Mouse (Mus musculus) CH12.LX (cell line): ENCODE measurements around the gene Tmem192. TPM values are rescaled to one million over a fixed set of nuclear protein-coding genes. Genes with fewer than 3 reads are reported as not detected.

ENCODE experiments used
- DNase-seq: peaks from one replicate; pipeline ENCODE4 v3.0.0-alpha.2; 2013; ENCODE audit errors: extremely low read depth
- H3K27ac ChIP-seq: 2 replicates; pipeline ENCODE4 v1.5.1; 2012; ENCODE audit warnings: low read depth, mild to moderate bottlenecking, control low read depth, moderate library complexity; ENCODE audit not compliant: insufficient read depth
- H3K27me3 ChIP-seq: replicated peaks from 2 replicates; pipeline ENCODE3; 2012; ENCODE audit warnings: inconsistent platforms
- H3K36me3 ChIP-seq, 2 experiments: replicated peaks in 1 of 2; 2 replicates each; pipeline versions ENCODE3 to v1.6.1; 2012; ENCODE audit warnings: inconsistent platforms in 1 of 2, low read length in 1 of 2, mild to moderate bottlenecking in 1 of 2, mixed read lengths in 1 of 2, moderate library complexity in 1 of 2; ENCODE audit not compliant: control insufficient read depth in 1 of 2, insufficient read depth in 1 of 2
- H3K4me1 ChIP-seq, 2 experiments: 2 replicates each; pipeline ENCODE4 v1.6.1; 2012; ENCODE audit warnings: inconsistent platforms in 1 of 2, moderate library complexity in 1 of 2; ENCODE audit not compliant: insufficient read depth in 2 of 2, control insufficient read depth in 1 of 2
- H3K4me2 ChIP-seq: 2 replicates; pipeline ENCODE4 v1.6.1; 2012; ENCODE audit warnings: low read depth, mild to moderate bottlenecking, control low read depth; ENCODE audit not compliant: poor library complexity, insufficient read depth, severe bottlenecking
- H3K4me3 ChIP-seq, 3 experiments: fragments of 150-350 bp in 1 of 3; sonication (generic) in 1 of 3; replicated peaks in 1 of 3; 2 replicates each; pipeline versions ENCODE3 to v1.5.1; 2011 to 2012; ENCODE audit warnings: low read depth in 2 of 3, low read length in 2 of 3, mild to moderate bottlenecking in 2 of 3, moderate library complexity in 2 of 3, control low read depth in 1 of 3, improper control_type of control experiment in 1 of 3, inconsistent platforms in 1 of 3, mixed read lengths in 1 of 3; ENCODE audit not compliant: poor library complexity in 1 of 3
- H3K79me2 ChIP-seq: replicated peaks from 2 replicates; pipeline ENCODE4 v1.6.1; 2012; ENCODE audit warnings: mild to moderate bottlenecking, moderate library complexity; ENCODE audit not compliant: control insufficient read depth, poor library complexity, insufficient read depth, severe bottlenecking; ENCODE audit errors: extremely low read depth
- H3K9ac ChIP-seq: 2 replicates; pipeline ENCODE4 v1.6.1; 2012; ENCODE audit warnings: low read depth, mild to moderate bottlenecking, control low read depth, moderate library complexity; ENCODE audit not compliant: insufficient read depth
- H3K9me3 ChIP-seq: replicated peaks from 2 replicates; pipeline ENCODE3; 2012; ENCODE audit warnings: low read length, inconsistent platforms, mixed read lengths
- CHD2 ChIP-seq: IDR thresholded peaks from 2 replicates; pipeline ENCODE4 v1.6.1; 2011; ENCODE audit warnings: low read length, improper control_type of control experiment
- E2F4 ChIP-seq: IDR thresholded peaks from 2 replicates; pipeline ENCODE4 v1.6.1; 2011; ENCODE audit warnings: low read depth, low read length, improper control_type of control experiment; ENCODE audit not compliant: insufficient replicate concordance
- ELF1 ChIP-seq: IDR thresholded peaks from 2 replicates; pipeline ENCODE4 v1.6.1; 2014; ENCODE audit warnings: low read depth, mild to moderate bottlenecking, inconsistent platforms, low read length, improper control_type of control experiment
- ETS1 ChIP-seq: conservative IDR thresholded peaks from 2 replicates; pipeline ENCODE4 v1.6.1; 2012; ENCODE audit warnings: low read depth, mild to moderate bottlenecking, inconsistent platforms, low read length, improper control_type of control experiment, moderate library complexity
- GABPA ChIP-seq: IDR thresholded peaks from 2 replicates; pipeline ENCODE4 v1.6.1; 2012; ENCODE audit warnings: low read depth, low read length, improper control_type of control experiment, inconsistent platforms; ENCODE audit not compliant: insufficient replicate concordance
- HCFC1 ChIP-seq: IDR thresholded peaks from 2 replicates; pipeline ENCODE4 v1.6.1; 2012; ENCODE audit warnings: low read depth, mild to moderate bottlenecking, inconsistent platforms, low read length, improper control_type of control experiment
- IRF4 ChIP-seq: IDR thresholded peaks from 2 replicates; pipeline ENCODE4 v1.6.1; 2014; ENCODE audit warnings: low read depth, mild to moderate bottlenecking, inconsistent platforms, low read length, improper control_type of control experiment
- MAZ ChIP-seq: IDR thresholded peaks from 2 replicates; pipeline ENCODE4 v1.6.1; 2012; ENCODE audit warnings: low read depth, mild to moderate bottlenecking, inconsistent platforms, low read length, improper control_type of control experiment, moderate library complexity
- MEF2A ChIP-seq: IDR thresholded peaks from 2 replicates; pipeline ENCODE4 v1.6.1; 2014; ENCODE audit warnings: low read depth, mild to moderate bottlenecking, inconsistent platforms, low read length, improper control_type of control experiment, borderline replicate concordance
- MYC ChIP-seq: IDR thresholded peaks from 2 replicates; pipeline ENCODE4 v1.6.1; 2011; ENCODE audit warnings: low read depth, mild to moderate bottlenecking, improper control_type of control experiment, low read length
- NELFE ChIP-seq: IDR thresholded peaks from 2 replicates; pipeline ENCODE4 v1.6.1; 2011; ENCODE audit warnings: low read depth, low read length, improper control_type of control experiment
- POLR2A ChIP-seq: IDR thresholded peaks from 2 replicates; pipeline ENCODE4 v1.6.1; 2011; ENCODE audit warnings: low read depth, mild to moderate bottlenecking, improper control_type of control experiment, low read length
- POLR2AphosphoS2 ChIP-seq: IDR thresholded peaks from 2 replicates; pipeline ENCODE4 v1.6.1; 2011; ENCODE audit warnings: low read depth, low read length, improper control_type of control experiment
- USF1 ChIP-seq: IDR thresholded peaks from 2 replicates; pipeline ENCODE4 v1.6.1; 2014; ENCODE audit warnings: low read depth, mild to moderate bottlenecking, inconsistent platforms, low read length, improper control_type of control experiment
- ZC3H11A ChIP-seq: IDR thresholded peaks from 2 replicates; pipeline ENCODE4 v1.6.1; 2012; ENCODE audit warnings: low read depth, mild to moderate bottlenecking, inconsistent platforms, low read length, improper control_type of control experiment
- ZNF384 ChIP-seq: IDR thresholded peaks from 2 replicates; pipeline ENCODE4 v1.6.1; 2012; ENCODE audit warnings: low read depth, low read length, improper control_type of control experiment, inconsistent platforms
- dilution Hi-C: fragments of 300-500 bp; cut with MboI; formaldehyde crosslinking; loops from 2 replicates; pipeline ENCODE4 v1.14.3; 2020; ENCODE audit warnings: low sequenced_read_pairs; ENCODE audit not compliant: extremely low pct_unique_long_range_greater_than_20kb, extremely low pct_ligation_motif_present
- in situ Hi-C: fragments of 300-500 bp; cut with MboI; formaldehyde crosslinking; loops from 3 replicates; pipeline ENCODE4 v1.14.3; 2019; ENCODE audit warnings: low sequenced_read_pairs, low pct_ligation_motif_present, low pct_unique_long_range_greater_than_20kb, mixed read lengths
- polyA plus RNA-seq: library from polyadenylated mRNA; unstranded; fragments of >175 nt; gene quantifications from 2 replicates; pipeline ENCODE4 v1.2.1, GENCODE M21; 2012; ENCODE audit warnings: low read depth; ENCODE audit not compliant: insufficient read length
- total RNA-seq, 2 experiments: library from RNA; depleted of rRNA; stranded (reverse); fragments of 300-350 nt in 1 of 2; fragments of >200 nt in 1 of 2; gene quantifications; 2 replicates each; pipeline ENCODE4 v1.2.3; 2012 to 2014

Gene Tmem192
- total and polyA plus RNA-seq, 3 experiments, result 19.5 to 72.1 (median 20.6) TPM

- no peaks in the 10 kb centered on the region for H3K79me2 ChIP-seq
- DNase-seq, result no peak
- TF ChIP-seq ELF1 (no peak), MEF2A (no peak), POLR2A (no peak), CHD2 (no peak), ZNF384 (no peak), HCFC1 (no peak), MYC (no peak), ZC3H11A (no peak), POLR2AphosphoS2 (no peak), ETS1 (no peak), E2F4 (no peak), USF1 (no peak), MAZ (no peak), GABPA (no peak), IRF4 (no peak), NELFE (no peak)
- H3K4me1 ChIP-seq, result peaks cover 0 to 5% of the 10 kb centered on the region in 2 experiments; a peak in 1 of 4 replicates
- H3K27ac ChIP-seq, result no peak within 1 kb of the TSS
- H3K36me3 ChIP-seq, result no peaks in the 10 kb centered on the region
- no peaks in the 10 kb centered on the region for H3K27me3 ChIP-seq
- dilution Hi-C loops (no loop called here), in situ Hi-C loops (no loop called here)
- H3K9ac ChIP-seq, result no peak within 1 kb of the TSS
- peaks cover 2% of the 10 kb centered on the region for H3K9me3 ChIP-seq
- no peak within 1 kb of the TSS for H3K4me3 ChIP-seq
- no peak within 1 kb of the TSS for H3K4me2 ChIP-seq
Observed at GRCm38 (mm10) chr8:65018423-65018822, 71.4 kb downstream of the Tmem192 start, which contains the start of the genes Trim61 and Trim60. Gene Trim61, minus strand, starts transcription at chr8:65018523. Gene Trim60, minus strand, starts transcription at chr8:65018584.

Other genes starting within 250 kb of the Tmem192 start
- 50.6 and 51.7 TPM in 2 replicates for gene Msmo1, start 213.4 kb upstream of the Tmem192 start, total RNA-seq (2012; rRNA removed)
- 245 and 359 TPM in 2 replicates for gene Msmo1, start 213.4 kb upstream of the Tmem192 start, total RNA-seq (2014; rRNA removed)
- 107 and 124 TPM in 2 replicates for gene Msmo1, start 213.4 kb upstream of the Tmem192 start, polyA plus RNA-seq
- gene Klhl2, start 97.2 kb upstream of the Tmem192 start, total RNA-seq (2012; rRNA removed), result 11.5 and 12.3 TPM in 2 replicates
- gene Klhl2, start 97.2 kb upstream of the Tmem192 start, total RNA-seq (2014; rRNA removed), result 10.8 and 11.8 TPM in 2 replicates
- gene Klhl2, start 97.2 kb upstream of the Tmem192 start, polyA plus RNA-seq, result 9.3 and 11.0 TPM in 2 replicates
- gene Trim75, start 40.6 kb downstream of the Tmem192 start, total RNA-seq (2012; rRNA removed), result not detected in 2 replicates
- gene Trim75, start 40.6 kb downstream of the Tmem192 start, total RNA-seq (2014; rRNA removed), result not detected in 2 replicates
- 0.07 TPM in 1 of 2 replicates, not detected in the other for gene Trim75, start 40.6 kb downstream of the Tmem192 start, polyA plus RNA-seq
- not detected in 2 replicates for gene Trim61, start 71.3 kb downstream of the Tmem192 start, total RNA-seq (2012; rRNA removed)
- gene Trim61, start 71.3 kb downstream of the Tmem192 start, total RNA-seq (2014; rRNA removed), result not detected in 2 replicates
- not detected in 2 replicates for gene Trim61, start 71.3 kb downstream of the Tmem192 start, polyA plus RNA-seq
- not detected in 2 replicates for gene Trim60, start 71.4 kb downstream of the Tmem192 start, total RNA-seq (2012; rRNA removed)
- not detected in 2 replicates for gene Trim60, start 71.4 kb downstream of the Tmem192 start, total RNA-seq (2014; rRNA removed)
- gene Trim60, start 71.4 kb downstream of the Tmem192 start, polyA plus RNA-seq, result not detected in 2 replicates
- not detected in 2 replicates for gene Apela, start 90.2 kb downstream of the Tmem192 start, total RNA-seq (2012; rRNA removed)
- not detected in 2 replicates for gene Apela, start 90.2 kb downstream of the Tmem192 start, total RNA-seq (2014; rRNA removed)
- gene Apela, start 90.2 kb downstream of the Tmem192 start, polyA plus RNA-seq, result not detected in 2 replicates
- not detected in 2 replicates for gene Gm10663, start 127.8 kb downstream of the Tmem192 start, total RNA-seq (2012; rRNA removed)
- not detected in 2 replicates for gene Gm10663, start 127.8 kb downstream of the Tmem192 start, total RNA-seq (2014; rRNA removed)
- not detected in 2 replicates for gene Gm10663, start 127.8 kb downstream of the Tmem192 start, polyA plus RNA-seq
- gene BC030870, start 182.4 kb downstream of the Tmem192 start, total RNA-seq (2012; rRNA removed), result not detected in 2 replicates
- gene BC030870, start 182.4 kb downstream of the Tmem192 start, total RNA-seq (2014; rRNA removed), result not detected in 2 replicates
- gene BC030870, start 182.4 kb downstream of the Tmem192 start, polyA plus RNA-seq, result not detected in 2 replicates